Mouse (Mus musculus): Measurements from ENCODE around the gene Cd28.

The Cd28 gene

DNA sequence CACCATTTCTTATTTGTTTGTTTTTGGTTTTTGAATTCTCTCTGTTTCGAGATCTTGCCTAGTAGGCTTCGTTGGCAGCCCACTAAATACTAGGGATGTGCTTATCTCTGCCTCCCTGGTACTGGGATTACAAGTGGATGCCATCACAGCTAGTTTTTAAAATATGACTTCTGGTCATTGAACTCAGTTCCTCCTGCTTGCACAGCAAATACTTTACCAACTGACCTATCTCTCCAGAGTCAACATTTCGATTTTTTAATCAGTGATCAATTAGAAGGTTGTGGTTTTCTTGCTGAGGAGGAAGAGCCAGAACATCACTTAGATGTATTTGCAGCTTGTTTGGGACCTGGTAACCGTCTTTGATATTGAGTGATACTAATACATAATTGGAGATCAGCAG lies 34.4 kb downstream of the Cd28 start:
- no peak for DNase-seq

DNA sequence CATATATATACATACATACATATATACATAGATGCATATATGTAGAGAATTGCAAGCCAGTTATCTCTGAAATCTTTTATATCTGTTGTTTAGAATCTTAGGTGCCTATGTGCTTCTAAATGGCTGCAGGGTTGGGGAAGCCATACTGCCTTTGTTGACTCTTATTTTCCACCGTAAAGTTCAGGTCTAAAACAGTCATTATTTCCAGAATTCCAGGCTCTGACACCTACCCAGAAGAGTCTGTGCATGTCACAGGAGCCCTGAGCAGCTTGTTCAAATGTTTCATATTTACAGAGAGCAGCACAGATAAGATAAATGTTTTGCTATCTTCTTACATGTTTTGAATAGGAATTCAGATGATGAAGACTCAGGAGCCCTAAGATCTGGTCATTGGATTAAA lies 36.4 kb downstream of the Cd28 start:
- no peak for DNase-seq

DNA sequence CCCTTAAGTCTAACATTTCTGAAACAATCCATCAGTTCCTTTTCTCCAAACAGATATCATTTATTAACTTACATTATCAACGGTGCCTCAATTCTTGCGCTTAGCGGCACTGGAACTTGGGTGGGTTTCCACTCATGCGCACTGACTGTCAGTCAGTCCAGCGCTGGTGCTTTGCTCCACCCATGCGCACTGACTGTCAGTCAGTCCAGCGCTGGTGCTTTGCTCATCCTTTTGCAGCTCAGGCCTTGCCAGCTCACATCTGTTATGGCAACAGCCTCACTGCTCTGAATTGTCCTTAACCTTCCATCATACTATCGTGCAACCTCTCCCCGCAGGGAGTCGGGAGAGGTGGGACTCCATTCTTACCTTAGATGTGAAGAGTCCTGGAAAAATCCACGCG lies 37.4 kb downstream of the Cd28 start:
- DNase-seq, result no peak

DNA sequence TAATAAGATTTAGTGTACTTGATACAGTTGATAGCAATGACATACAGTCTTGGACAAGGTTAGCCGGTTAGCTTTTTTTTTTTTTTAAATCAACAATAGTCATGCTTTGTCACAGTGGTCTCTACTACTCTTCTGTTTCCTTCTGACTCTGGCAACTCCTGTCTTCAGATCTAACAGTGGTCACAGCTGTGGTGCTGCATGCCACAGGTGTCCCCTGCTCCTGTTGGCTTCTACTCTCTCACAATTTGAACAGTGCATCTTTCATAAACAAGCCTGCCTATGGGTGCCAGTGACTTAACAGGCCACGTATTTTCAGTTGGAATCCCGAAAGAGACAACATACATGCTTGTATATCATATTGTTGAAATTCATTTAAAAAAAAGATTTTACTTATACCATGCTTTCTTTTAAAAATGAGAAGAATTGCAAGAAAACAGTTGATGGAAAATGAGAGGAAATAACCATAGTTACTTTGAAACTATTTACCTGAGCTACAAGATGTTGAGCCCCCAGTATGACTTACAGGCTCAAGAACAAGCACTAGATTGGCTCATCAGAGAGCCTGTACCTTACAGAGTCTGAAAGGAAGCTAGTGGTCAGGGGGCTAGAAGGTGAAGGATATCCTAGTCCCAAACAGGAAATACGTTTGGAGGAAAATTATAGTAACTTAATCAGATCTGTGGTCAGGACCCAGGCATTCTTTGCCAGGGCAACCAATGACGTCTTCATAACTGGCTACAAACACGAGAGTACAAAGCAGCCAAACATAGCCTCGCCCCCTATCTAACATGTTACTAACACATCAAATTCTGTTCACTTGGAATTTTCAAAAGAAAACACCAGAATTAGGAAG lies 39.0 kb downstream of the Cd28 start:
- no peak for DNase-seq

DNA sequence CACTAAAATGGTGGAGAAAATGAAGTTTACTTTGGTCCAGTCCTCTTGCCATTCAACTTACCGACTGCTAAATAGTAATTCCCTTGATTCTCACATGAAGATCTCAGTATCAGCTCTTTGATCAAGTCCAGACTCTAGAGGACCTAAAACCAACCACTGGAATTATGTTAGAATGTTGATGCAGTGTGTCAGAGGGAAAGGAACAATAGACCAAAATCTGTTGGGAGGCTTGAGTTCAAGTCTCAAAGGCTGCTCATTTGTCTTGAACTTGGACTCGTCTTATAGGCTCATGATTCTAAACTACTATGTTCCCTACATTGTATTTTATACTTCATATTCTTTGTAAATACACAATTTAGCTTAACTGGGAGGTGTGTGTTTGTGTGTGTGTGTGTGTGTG lies 41.0 kb downstream of the Cd28 start:
- DNase-seq, result no peak

DNA sequence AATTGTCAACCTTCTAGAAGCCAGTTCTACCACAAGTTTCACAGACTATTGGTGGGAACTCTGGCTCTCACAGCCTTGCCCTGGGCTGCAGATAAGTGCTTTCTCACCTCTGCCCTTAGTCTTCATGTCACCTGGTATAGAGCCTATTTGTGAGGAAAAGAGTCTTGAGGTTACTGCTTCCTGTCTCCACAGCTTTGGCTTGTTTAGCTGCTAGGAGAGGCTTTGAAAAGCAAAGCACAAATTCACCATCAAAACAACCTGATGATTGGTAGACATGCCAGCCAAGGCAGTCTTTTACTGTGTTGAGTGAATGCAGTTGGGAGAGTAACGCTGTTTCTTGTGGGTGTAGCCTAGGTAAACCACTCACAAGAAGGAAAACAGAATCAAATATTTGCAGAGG lies 41.6 kb downstream of the Cd28 start:
- no peak for DNase-seq

DNA sequence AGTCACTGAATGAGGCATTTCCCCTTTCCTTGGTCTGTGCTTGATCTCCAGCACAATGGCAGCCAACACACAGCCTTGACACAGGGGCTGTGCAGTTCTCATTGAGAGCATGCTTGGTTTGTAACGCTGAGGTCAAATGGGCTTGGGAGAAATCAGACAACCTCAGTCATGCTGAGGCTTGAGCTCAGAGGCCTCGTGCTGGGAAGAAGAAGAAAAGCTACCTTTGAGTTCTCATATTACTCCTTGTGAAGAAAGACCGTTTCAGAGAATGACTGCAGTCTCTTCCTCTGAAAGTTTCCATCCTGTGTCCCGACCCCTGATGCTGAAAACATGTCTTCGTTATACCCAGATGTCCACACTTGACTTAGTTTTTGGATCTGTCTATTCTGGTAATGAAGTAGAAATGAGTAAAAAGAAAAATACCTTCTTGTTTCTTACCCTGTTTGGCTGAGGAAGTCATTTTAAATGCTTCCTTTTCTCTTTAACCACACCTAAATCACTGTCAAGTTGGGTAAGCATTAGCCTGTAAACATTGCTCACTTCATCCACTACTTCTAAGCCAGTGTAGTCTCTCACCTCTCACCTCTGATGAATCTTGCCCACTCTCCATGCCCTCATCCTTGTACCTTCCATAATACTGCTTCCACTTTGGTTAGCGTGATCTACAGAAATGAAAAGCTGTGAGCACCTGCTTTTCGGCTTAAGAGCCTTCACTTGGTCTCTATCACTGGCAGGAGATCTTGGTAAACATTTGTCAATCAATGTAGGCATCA lies 43.1 kb downstream of the Cd28 start:
- DNase-seq, result no peak

DNA sequence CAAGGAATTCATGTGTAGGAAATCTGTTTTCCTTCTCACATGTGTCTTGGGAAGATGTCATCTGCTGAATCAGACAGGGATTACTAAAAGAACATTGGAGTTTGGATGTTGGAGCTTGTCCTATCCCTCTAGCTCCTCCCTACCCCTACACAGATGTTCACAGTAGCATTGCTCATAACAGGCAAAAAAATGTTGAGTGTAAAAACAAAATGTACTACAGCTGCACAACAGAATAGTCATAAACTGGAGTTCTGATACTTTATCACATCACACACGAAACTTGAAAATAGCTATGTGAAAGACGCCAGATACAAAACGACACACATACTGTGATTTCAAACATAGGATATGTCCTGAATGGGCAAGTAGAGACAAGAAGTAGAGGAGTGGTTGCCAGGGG lies 43.9 kb downstream of the Cd28 start:
- DNase-seq, result no peak

DNA sequence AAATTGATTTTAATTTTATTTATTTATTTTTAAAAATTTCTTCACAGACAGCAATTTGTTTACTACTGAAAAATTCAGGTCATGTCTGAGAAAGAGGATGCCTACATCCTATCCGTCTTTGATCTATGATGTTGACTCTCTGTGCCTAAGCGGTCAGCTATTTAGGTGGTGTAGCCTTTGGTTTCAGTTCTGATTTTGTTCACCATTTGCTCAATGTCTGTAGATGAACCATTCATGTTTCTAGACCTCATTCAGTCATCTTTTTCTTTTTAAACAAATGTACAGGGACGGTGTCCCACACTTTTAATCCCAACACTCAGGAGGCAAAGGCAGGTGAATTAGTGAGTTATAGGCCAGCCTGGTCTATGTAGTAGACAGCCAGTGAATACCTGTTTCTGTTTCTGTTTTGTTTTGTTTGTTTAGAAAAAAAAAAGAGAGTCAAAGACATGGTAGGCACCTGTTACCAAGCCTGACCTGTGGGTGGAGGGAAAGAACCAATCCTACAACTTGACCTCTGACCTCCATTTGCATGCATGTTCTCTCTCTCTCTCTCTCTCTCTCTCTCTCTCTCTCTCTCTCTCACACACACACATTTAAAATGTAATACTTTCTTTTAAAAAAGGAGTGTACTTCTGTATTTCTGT lies 45.0 kb downstream of the Cd28 start:
- no peak for DNase-seq

DNA sequence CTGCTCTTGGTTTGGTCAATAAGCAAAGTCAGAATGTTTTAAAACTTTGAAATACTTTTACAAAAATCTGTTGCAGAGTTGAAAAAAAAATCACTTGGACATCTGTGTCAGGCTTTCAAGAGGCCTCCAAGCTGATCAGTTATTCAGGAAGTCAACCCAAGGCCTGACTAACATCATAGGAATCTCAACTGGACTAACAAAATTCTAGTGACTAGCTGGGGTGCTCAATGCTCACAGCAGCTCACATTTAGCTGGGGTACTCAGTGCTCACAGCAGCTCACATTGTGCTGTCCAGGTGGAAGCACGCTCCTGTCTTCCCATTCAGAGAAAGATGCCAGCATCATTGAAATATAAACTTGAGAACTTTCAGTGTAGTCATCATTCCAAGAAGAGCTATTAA lies 45.9 kb downstream of the Cd28 start:
- DNase-seq, result no peak

DNA sequence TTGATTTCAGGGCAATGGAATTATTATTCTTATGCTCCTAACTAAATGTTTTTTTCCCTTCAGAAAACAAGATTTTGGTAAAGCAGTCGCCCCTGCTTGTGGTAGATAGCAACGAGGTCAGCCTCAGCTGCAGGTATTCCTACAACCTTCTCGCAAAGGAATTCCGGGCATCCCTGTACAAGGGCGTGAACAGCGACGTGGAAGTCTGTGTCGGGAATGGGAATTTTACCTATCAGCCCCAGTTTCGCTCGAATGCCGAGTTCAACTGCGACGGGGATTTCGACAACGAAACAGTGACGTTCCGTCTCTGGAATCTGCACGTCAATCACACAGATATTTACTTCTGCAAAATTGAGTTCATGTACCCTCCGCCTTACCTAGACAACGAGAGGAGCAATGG lies 46.3 kb downstream of the Cd28 start:
- DNase-seq, result no peak

DNA sequence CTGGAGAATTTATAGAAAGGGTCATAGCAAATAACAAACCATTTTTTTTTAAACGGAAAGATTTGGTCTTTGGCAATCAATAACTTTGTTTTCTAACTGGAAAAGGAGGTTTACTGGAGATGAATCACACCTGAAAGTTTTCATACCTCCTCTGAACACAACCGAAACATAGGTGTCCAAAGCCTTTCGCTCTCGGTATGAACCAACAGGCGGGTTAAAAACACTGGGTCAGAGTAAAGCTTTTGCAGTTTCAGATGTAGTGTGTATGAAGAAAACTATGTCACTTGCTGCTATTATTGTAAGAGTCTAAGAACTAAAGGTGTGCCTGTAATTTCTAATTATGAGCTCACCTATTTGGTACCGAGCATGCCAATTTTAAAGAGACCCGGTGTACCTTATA lies 55.2 kb downstream of the Cd28 start:
- no peak for DNase-seq

DNA sequence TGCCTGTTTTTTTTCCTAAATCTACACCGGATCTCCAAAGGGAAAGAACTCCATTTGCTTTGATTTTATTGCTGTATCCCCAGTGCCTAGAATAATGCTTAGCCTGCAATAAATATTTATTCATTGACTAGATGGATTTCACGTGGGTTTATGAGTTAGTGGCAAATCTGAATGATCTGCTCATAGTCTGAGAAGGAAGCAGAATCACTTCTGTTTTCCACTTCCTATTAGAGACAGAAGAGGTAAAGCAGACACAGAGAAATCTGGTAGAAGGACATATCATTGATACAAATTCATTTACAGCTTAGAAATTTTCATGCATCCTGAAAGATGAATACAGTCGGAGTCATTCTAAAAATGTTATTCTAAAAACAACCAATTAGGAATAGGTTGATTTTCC lies 56.6 kb downstream of the Cd28 start:
- DNase-seq, result no peak

DNA sequence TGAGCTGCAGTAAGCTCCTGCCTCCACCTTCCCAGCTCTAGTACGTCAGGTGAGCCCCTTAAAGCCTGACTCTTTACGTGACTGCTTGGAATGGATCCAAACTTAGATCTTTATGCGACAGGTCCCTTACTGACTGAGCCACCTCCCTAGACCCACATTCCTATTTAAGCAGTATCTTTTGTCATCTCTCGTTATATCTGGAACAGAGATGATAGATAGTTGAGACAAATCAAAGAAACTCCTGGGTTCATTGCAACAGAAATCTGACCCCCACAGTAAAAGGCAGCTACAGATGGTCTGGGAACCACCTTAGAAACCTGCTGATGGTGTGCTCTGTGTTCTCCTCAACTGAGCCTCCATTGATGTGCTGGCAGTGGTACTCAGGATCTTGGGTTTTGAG lies 59.6 kb downstream of the Cd28 start:
- DNase-seq, result no peak

DNA sequence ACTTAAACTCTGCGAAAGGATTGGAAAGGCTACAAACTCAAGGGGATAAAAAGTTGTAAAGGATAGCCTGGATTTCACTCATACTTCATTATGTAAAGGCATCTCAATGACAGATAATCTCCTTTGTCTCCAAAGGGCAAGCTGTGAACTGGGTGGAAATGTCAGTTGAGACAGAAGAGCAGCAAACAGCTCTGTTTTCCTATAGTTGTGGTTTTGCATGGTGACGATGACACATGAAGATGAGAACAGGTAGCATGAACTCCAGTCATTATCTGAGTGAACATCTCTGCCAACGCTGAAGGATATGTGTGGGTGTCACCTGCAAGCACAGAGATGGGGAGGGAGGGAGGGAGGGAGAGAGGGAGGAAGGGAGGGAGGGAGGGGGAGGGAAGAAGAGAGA lies 60.3 kb downstream of the Cd28 start:
- no peak for DNase-seq

DNA sequence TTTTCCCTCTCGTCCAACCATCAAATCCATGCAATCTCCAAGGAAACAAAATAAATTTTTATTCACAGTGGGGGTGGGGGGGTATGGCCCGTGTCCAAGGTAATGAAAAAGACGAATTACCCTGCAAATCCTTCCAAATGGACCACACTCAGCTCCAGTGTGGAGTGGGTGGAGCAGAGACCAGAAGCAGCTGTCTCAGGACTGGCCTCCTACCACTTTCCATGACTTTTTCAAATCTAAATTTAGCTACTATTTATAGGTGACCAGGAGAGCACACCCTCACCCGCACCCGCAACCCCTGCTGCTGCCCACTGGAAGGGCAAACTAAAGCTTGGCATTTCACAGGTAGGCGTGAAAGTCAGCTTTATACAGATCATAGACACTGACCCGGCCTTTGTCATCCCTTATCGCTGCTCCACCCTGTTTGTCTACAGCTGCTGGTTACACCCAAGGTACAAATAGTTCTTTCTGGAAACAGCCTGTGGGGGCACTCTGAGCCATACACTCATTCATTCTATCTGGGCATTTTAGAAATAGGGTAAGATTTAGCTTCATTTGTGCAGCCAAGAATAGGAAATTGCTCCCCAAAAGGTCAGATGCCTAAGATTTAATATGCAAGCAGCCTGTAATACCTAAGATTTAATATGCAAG lies 62.0 kb downstream of the Cd28 start:
- DNase-seq, result peak; percentile 3

DNA sequence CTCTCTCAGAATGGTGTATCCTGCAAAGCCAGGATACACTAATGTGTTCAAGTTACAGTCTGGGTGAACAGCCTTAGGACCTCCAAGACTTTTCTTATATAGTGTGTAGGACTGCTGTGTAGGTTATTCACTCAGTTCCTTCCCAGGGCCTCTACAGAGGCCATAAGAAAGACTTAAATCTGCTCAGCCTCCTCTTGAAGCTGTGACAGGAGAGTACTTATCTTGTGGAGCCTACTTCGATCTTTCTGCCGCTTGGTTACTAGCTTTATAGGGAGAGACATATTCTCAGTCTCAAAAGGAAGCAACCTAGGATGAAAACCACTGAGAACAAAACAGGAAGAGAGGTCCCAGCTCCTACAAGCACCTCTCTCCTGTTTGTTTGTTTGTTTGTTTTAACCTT lies 62.6 kb downstream of the Cd28 start:
- no peak for DNase-seq

DNA sequence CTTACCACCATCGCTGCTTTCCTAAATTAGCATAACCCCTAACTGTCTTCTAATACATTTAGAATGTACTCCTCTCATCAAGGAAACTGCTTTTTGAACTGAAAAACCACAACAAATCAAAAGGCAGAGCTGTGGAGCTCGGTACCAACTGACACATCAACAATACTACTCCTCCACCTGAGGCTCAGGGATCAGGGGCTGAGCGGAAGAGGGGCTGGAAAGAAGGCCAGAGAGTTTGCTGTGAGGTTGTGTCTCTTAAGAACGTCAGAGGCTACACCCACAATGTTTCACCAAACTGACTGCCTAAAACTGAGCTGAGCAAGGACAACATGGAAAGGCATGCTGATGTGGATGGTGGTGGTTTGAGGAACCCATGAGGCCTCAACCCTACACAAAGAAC lies 65.1 kb downstream of the Cd28 start:
- DNase-seq, result no peak

DNA sequence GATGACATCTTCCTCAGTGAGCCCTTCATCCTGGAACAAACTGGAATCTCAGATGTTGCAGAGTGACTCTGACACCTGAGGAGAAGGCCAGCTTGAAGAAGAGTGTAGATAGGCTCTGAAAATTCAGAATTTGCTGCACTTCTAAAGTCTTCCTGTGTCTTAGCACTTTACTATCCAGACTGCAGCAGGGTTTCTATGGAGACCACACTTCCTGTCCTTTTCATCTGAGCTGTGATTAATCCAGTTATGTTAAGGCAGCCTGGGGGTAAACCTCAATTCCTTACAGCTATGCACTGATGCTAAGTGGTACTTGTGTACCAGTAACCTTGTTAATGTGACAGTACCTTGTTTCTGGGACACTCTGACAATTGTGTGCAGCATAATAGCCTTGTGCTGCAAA lies 77.1 kb downstream of the Cd28 start:
- DNase-seq, result no peak

DNA sequence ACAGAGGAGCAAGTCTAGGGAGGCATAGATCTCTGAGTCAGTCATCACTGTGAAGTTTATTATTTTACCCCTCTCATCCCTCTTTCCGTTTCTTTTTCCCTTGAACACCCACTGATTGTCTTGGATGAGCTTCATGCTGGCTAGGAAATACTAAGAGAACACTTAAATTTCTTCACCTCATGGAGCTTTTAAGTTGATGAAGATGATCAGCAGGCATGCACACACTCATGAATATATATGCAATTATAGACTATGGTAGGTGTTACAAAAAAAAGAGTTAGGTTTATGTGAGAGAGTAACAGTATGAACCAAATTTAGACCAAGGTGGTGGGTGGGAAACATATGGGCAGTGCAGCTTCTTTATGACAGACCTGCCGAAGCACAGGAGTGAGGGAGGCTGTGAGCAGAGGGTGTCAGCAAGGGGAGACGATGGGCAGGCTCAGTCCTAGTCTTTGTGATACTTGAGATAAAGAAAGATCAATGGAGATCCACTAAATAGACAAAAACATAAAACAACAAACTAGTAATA lies 79.1 kb downstream of the Cd28 start:
- no peak for DNase-seq

DNA sequence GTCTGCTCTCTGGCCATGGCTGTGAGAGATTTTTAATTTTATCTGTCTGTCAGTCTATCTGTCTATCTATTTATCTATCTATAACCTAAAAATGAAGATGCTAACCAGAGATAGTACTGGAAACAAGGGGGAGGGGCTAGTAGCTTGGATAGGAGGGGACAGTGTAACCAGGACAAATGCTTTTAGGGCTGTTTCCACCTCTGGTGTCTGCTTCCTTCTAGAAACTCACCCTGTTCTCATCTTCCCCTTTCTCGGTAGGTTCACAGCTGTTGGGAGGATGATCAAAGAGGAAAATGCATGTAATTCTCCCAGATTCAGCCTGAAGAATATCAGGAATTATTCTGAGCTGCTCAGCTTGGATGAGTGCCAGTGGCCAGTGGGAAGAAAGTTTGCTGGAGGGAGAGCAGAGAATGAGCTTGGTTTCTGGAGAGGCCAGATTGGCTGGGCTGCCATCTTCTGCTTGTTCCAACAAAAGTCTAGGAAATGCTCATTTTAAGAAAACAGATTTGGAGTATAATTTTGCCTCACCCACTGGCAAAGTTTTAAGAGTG lies 83.3 kb downstream of the Cd28 start:
- DNase-seq, result peak; percentile 17

DNA sequence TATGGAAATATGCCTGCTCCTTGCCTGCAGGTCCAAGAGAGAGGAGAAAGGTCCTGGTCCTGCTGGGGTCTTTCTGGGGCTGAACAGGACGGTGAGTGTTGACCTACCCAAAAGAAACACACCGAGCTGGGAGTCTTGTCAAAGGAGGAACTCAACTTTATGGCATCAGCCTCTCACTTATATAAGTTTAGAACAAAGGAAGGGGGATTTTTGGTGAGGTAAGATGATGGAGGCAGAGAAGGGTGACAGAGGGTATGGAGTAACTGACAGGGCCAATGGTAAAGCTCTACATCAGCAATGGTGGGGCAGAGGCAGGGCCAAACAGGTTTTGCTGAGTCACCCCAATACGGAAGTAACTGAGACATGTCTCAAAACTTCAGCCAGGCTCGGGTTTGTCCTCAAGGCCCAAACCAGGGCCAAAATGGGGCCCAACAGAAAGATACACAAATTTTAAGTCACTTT lies 84.6 kb downstream of the Cd28 start:
- DNase-seq, result no peak
